In genomic region chr19:53404219-53404836, GRCm38 (mm10) we compare ENCODE assay signal across 17 mouse cellular contexts. TPM values are rescaled to one million over a fixed set of nuclear protein-coding genes. Genes with fewer than 3 reads are reported as not detected.
DNase-seq lines count a peak whose midpoint lies in the region; ATAC-seq and TF ChIP-seq lines count a peak whose summit lies in the region.
"Had no signal": no experiment of that assay in that cellular context is flagged by ENCODE, and none has a peak within 500 bp of the region (broad histone marks: within the 10 kb centered on the region; RNA-seq: fewer than 3 reads in every experiment).

No protein-coding gene starts in this region.

- no peaks in the 10 kb centered on the region for H3K36me3 ChIP-seq in forebrain, postnatal 0 days (ENCODE audit: insufficient read depth)
- no peaks in the 10 kb centered on the region for H3K36me3 ChIP-seq in forebrain, embryonic 11.5 days (ENCODE audit: control insufficient read depth, insufficient read depth, low read length)
- no peaks in the 10 kb centered on the region for H3K36me3 ChIP-seq in limb, embryonic 10.5 days
- no peaks in the 10 kb centered on the region for H3K36me3 ChIP-seq in midbrain, embryonic 11.5 days (ENCODE audit: control insufficient read depth, insufficient read depth, low read length)
- no peaks in the 10 kb centered on the region for H3K36me3 ChIP-seq in kidney, adult 2 months (ENCODE audit: control insufficient read depth, insufficient read depth, low read length)
- H3K36me3 ChIP-seq: embryonic facial prominence, embryonic 12.5 days; kidney, embryonic 15.5 days had no signal

- TF ChIP-seq POLR2A in cerebellum, adult 2 months (IDR thresholded peaks at IDR 0.05; ENCODE audit: borderline replicate concordance, insufficient read depth, low read length): no peak
- TF ChIP-seq POLR2A in kidney, adult 2 months (IDR thresholded peaks at IDR 0.05; ENCODE audit: low read depth, low read length): no peak

- H3K27ac ChIP-seq in forebrain, postnatal 0 days (ENCODE audit: low read depth, low read length): no peak overlapping the region
- H3K27ac ChIP-seq in forebrain, embryonic 11.5 days (ENCODE audit: low read depth, low read length): no peak overlapping the region
- H3K27ac ChIP-seq in cerebellum, adult 2 months (ENCODE audit: insufficient read depth, low read length): peak overlapping the region; percentile 82
- no peak overlapping the region for H3K27ac ChIP-seq in limb, embryonic 10.5 days
- H3K27ac ChIP-seq in midbrain, embryonic 11.5 days (ENCODE audit: low read depth, low read length): no peak overlapping the region
- H3K27ac ChIP-seq in kidney, adult 2 months (ENCODE audit: insufficient read depth, low read depth, low read length): no peak overlapping the region
- H3K27ac ChIP-seq: embryonic facial prominence, embryonic 12.5 days; kidney, embryonic 15.5 days; left cerebral cortex, adult 2 months; liver, embryonic 14.5 days had no signal

- no peak overlapping the region for H3K4me3 ChIP-seq in forebrain, postnatal 0 days (ENCODE audit: low read depth, low read length)
- no peak overlapping the region for H3K4me3 ChIP-seq in forebrain, embryonic 11.5 days (ENCODE audit: low read depth, low read length)
- H3K4me3 ChIP-seq in cerebellum, adult 2 months (replicated peaks; ENCODE audit: insufficient read depth, low read depth, low read length): no peak overlapping the region
- H3K4me3 ChIP-seq in limb, embryonic 10.5 days: no peak overlapping the region
- H3K4me3 ChIP-seq in midbrain, embryonic 11.5 days (ENCODE audit: low read depth, low read length): no peak overlapping the region
- H3K4me3 ChIP-seq in kidney, adult 2 months (ENCODE audit: insufficient read depth, low read depth, low read length): no peak overlapping the region
- H3K4me3 ChIP-seq: embryonic facial prominence, embryonic 12.5 days; kidney, embryonic 15.5 days; left cerebral cortex, adult 2 months had no signal

- 91% methylated on average over 10 of the region's 10 CpGs for WGBS in forebrain, postnatal 0 days
- WGBS in forebrain, embryonic 11.5 days: 95% methylated on average over 10 of the region's 10 CpGs
- 8% methylated on average over 10 of the region's 10 CpGs for WGBS in cerebellum, adult 2 months
- WGBS in limb, embryonic 10.5 days: 90% methylated on average over 10 of the region's 10 CpGs
- WGBS in midbrain, embryonic 11.5 days: 95% methylated on average over 10 of the region's 10 CpGs
- 91% methylated on average over 10 of the region's 10 CpGs for WGBS in kidney, adult 2 months

- H3K9ac ChIP-seq in forebrain, postnatal 0 days: no peak overlapping the region
- no peak overlapping the region for H3K9ac ChIP-seq in forebrain, embryonic 11.5 days (ENCODE audit: low read length)
- H3K9ac ChIP-seq in midbrain, embryonic 11.5 days (ENCODE audit: low read length): no peak overlapping the region
- H3K9ac ChIP-seq: embryonic facial prominence, embryonic 12.5 days; kidney, embryonic 15.5 days; liver, embryonic 14.5 days had no signal

- ATAC-seq in forebrain, postnatal 0 days: peak; percentile 1; the same call in 1 of the 2 replicates
- no peak for ATAC-seq in forebrain, embryonic 11.5 days (replicated peaks; ENCODE audit: low FRiP score)
- ATAC-seq in midbrain, embryonic 11.5 days (ENCODE audit: low FRiP score): no peak

- no peak for TF ChIP-seq CTCF in forebrain, postnatal 0 days (IDR thresholded peaks at IDR 0.05; ENCODE audit: low read depth)
- TF ChIP-seq CTCF in cerebellum, adult 2 months (IDR thresholded peaks at IDR 0.05; ENCODE audit: borderline replicate concordance, insufficient read depth, low read depth, low read length): no peak
- no peak for TF ChIP-seq CTCF in kidney, adult 2 months (conservative IDR thresholded peaks at IDR 0.05; ENCODE audit: insufficient read depth, insufficient read length, low read depth, low read length)

- no peak for DNase-seq in forebrain, postnatal 0 days
- no peak for DNase-seq in forebrain, embryonic 11.5 days (ENCODE audit: low spot score)
- peak; percentile 40 for DNase-seq in ovary, adult 18-20 months (ENCODE audit: low spot score)
- DNase-seq in ovary, postnatal 36 days (ENCODE audit: low spot score): no peak
- DNase-seq in cerebellum, adult 2 months: peak; percentile 70 to 86
- DNase-seq in limb, embryonic 10.5 days (ENCODE audit: low spot score): no peak
- no peak for DNase-seq in midbrain, embryonic 11.5 days (ENCODE audit: low spot score, missing footprints)
- DNase-seq in kidney, adult 2 months: no peak
- DNase-seq: heart, adult 18-20 months; heart, postnatal 36 days; right cerebral cortex, adult 18-20 months had no signal

- no peak overlapping the region for H3K4me2 ChIP-seq in forebrain, postnatal 0 days (ENCODE audit: low read depth)
- no peak overlapping the region for H3K4me2 ChIP-seq in forebrain, embryonic 11.5 days (ENCODE audit: low read depth, low read length, severe bottlenecking)
- H3K4me2 ChIP-seq in midbrain, embryonic 11.5 days: no peak overlapping the region
- H3K4me2 ChIP-seq: embryonic facial prominence, embryonic 12.5 days; kidney, embryonic 15.5 days had no signal

- H3K4me1 ChIP-seq in forebrain, postnatal 0 days (ENCODE audit: insufficient read depth): no peaks in the 10 kb centered on the region
- no peaks in the 10 kb centered on the region for H3K4me1 ChIP-seq in forebrain, embryonic 11.5 days (replicated peaks; ENCODE audit: control insufficient read depth, insufficient read depth, low read length)
- H3K4me1 ChIP-seq in cerebellum, adult 2 months (ENCODE audit: control insufficient read depth, insufficient read depth, low read length): peaks cover 21% of the 10 kb centered on the region
- no peaks in the 10 kb centered on the region for H3K4me1 ChIP-seq in limb, embryonic 10.5 days
- H3K4me1 ChIP-seq in midbrain, embryonic 11.5 days (ENCODE audit: control insufficient read depth, insufficient read depth, low read length): no peaks in the 10 kb centered on the region
- no peaks in the 10 kb centered on the region for H3K4me1 ChIP-seq in kidney, adult 2 months (ENCODE audit: control insufficient read depth, insufficient read depth, low read length)
- H3K4me1 ChIP-seq: embryonic facial prominence, embryonic 12.5 days had no signal

- H3K9me3 ChIP-seq in forebrain, postnatal 0 days (ENCODE audit: low read length): no peaks in the 10 kb centered on the region
- no peaks in the 10 kb centered on the region for H3K9me3 ChIP-seq in forebrain, embryonic 11.5 days (ENCODE audit: control insufficient read depth, low read length)
- H3K9me3 ChIP-seq in limb, embryonic 10.5 days (replicated peaks): no peaks in the 10 kb centered on the region
- no peaks in the 10 kb centered on the region for H3K9me3 ChIP-seq in midbrain, embryonic 11.5 days (ENCODE audit: control insufficient read depth, low read length)
- H3K9me3 ChIP-seq: embryonic facial prominence, embryonic 12.5 days; kidney, embryonic 15.5 days had no signal

- H3K27me3 ChIP-seq in forebrain, postnatal 0 days (ENCODE audit: insufficient read depth, low read length): no peaks in the 10 kb centered on the region
- no peaks in the 10 kb centered on the region for H3K27me3 ChIP-seq in forebrain, embryonic 11.5 days (ENCODE audit: control insufficient read depth, insufficient read depth, low read length)
- H3K27me3 ChIP-seq in cerebellum, adult 2 months (ENCODE audit: control insufficient read depth, insufficient read depth, low read length): no peaks in the 10 kb centered on the region
- no peaks in the 10 kb centered on the region for H3K27me3 ChIP-seq in limb, embryonic 10.5 days (ENCODE audit: low read depth, poor library complexity, severe bottlenecking)
- H3K27me3 ChIP-seq in midbrain, embryonic 11.5 days (ENCODE audit: control insufficient read depth, insufficient read depth, low read length): no peaks in the 10 kb centered on the region
- H3K27me3 ChIP-seq in kidney, adult 2 months (replicated peaks; ENCODE audit: control insufficient read depth, insufficient read depth, low read length): no peaks in the 10 kb centered on the region
- H3K27me3 ChIP-seq: embryonic facial prominence, embryonic 12.5 days; kidney, embryonic 15.5 days had no signal

RNA-seq across cellular contexts. Expression of gene Smndc1, which starts 13.9 kb away (rescaled TPM):
- 13.9 and 15.5 TPM in 2 replicates for total RNA-seq in forebrain, postnatal 0 days (2014; rRNA removed)
- 33.9 and 39.3 TPM in 2 replicates for polyA plus RNA-seq in forebrain, postnatal 0 days (2015; fragmentation: Nextera tagmentation; extraction: Ambion mirVana)
- 53.6 and 57.6 TPM in 2 replicates for polyA plus RNA-seq in forebrain, embryonic 11.5 days (2014; fragmentation: Nextera tagmentation; extraction: Ambion mirVana)
- 24.6 and 26.1 TPM in 2 replicates for polyA plus RNA-seq in cerebellum, adult 2 months (2012; rRNA removed)
- polyA plus RNA-seq in limb, embryonic 10.5 days (2016; fragmentation: Nextera tagmentation; extraction: Ambion mirVana): 41.2 and 43.8 TPM in 2 replicates
- 61.2 and 65.5 TPM in 2 replicates for polyA plus RNA-seq in midbrain, embryonic 11.5 days (2014; fragmentation: Nextera tagmentation; extraction: Ambion mirVana)
- 3.4 and 5.9 TPM in 2 replicates for polyA plus RNA-seq in kidney, adult 2 months (2012; rRNA removed)

RNA-seq across cellular contexts. Expression of gene Gm10197, which starts 32.8 kb away (rescaled TPM):
- not detected in 2 replicates for total RNA-seq in forebrain, postnatal 0 days (2014; rRNA removed)
- polyA plus RNA-seq in forebrain, postnatal 0 days (2015; fragmentation: Nextera tagmentation; extraction: Ambion mirVana): not detected in 2 replicates
- not detected in 2 replicates for polyA plus RNA-seq in forebrain, embryonic 11.5 days (2014; fragmentation: Nextera tagmentation; extraction: Ambion mirVana)
- not detected in 2 replicates for polyA plus RNA-seq in cerebellum, adult 2 months (2012; rRNA removed)
- polyA plus RNA-seq in limb, embryonic 10.5 days (2016; fragmentation: Nextera tagmentation; extraction: Ambion mirVana): 6.6 TPM in 1 of 2 replicates, not detected in the other
- not detected in 2 replicates for polyA plus RNA-seq in midbrain, embryonic 11.5 days (2014; fragmentation: Nextera tagmentation; extraction: Ambion mirVana)
- polyA plus RNA-seq in kidney, adult 2 months (2012; rRNA removed): not detected in 2 replicates
- total RNA-seq: heart, adult 18-20 months; heart, postnatal 36 days; left cerebral cortex, adult 2 months; megakaryocyte, adult 5-6 weeks had no signal
- polyA plus RNA-seq: embryonic facial prominence, embryonic 12.5 days; kidney, embryonic 15.5 days; liver, embryonic 14.5 days; stomach, embryonic 14.5 days had no signal

Comparison
In these comparisons a context has a peak if more than half of its experiments do, and no peak if none do; other contexts are left out.
1. DNase-seq: peak in ovary, adult 18-20 months (single experiment) and cerebellum, adult 2 months (2 of 2); none in forebrain, postnatal 0 days (single experiment), forebrain, embryonic 11.5 days (single experiment), ovary, postnatal 36 days (single experiment), limb, embryonic 10.5 days (single experiment), midbrain, embryonic 11.5 days (single experiment) and kidney, adult 2 months (single experiment).